8 mouse cellular contexts compared by ENCODE assay signal in genomic region chr13:35905879-35906481, GRCm38 (mm10). TPM values are rescaled to one million over a fixed set of nuclear protein-coding genes. Genes with fewer than 3 reads are reported as not detected.
DNase-seq lines count a peak whose midpoint lies in the region; ATAC-seq and TF ChIP-seq lines count a peak whose summit lies in the region.

Gene Rpp40, minus strand, starts transcription at chr13:35906359.

- under 1% methylated on average over 33 of the region's 35 CpGs for WGBS in forebrain, embryonic 15.5 days
- 0% methylated on average over 35 of the region's 35 CpGs for WGBS in lung, adult 2 months

- in situ Hi-C loops in ES-E14 (cut with MboI; ENCODE audit: low sequenced_read_pairs in 2 of 2, unreplicated experiment in 2 of 2), result no loop called here

- no peaks in the 10 kb centered on the region for H3K9me3 ChIP-seq in ES-E14 (ENCODE audit: control insufficient read depth, insufficient read depth, low read depth, low read length)
- no peaks in the 10 kb centered on the region for H3K9me3 ChIP-seq in forebrain, embryonic 15.5 days

- TF ChIP-seq CTCF in lung, adult 2 months (IDR thresholded peaks at IDR 0.05; ENCODE audit: insufficient read depth, low read length), result no peak

- peak; percentile 29; the same call in 1 of the 2 replicates for TF ChIP-seq POLR2A in lung, adult 2 months (IDR thresholded peaks at IDR 0.05; ENCODE audit: borderline replicate concordance, extremely low read depth, low read depth, low read length)

- DNase-seq in ES-E14 (ENCODE audit: low read depth, low spot score), result peak; percentile 86
- peak; percentile 90 for DNase-seq in cerebellum, adult 11-12 months
- peak; percentile 87 for DNase-seq in heart, postnatal 25 days (ENCODE audit: low spot score)
- peak; percentile 91 to 97 for DNase-seq in layer of hippocampus, adult 18-20 months (ENCODE audit: low spot score in 2 of 2)
- peak; percentile 93 for DNase-seq in lung, adult 2 months
- peak; percentile 77 to 87 for DNase-seq in thymus, adult 18-20 months

- H3K4me3 ChIP-seq in ES-E14 (ENCODE audit: insufficient read depth in 1 of 2, low read depth in 1 of 2, low read length in 2 of 2, poor library complexity in 1 of 2, severe bottlenecking in 1 of 2), result peak within 1 kb of the TSS; percentile 94 to 99
- peak within 1 kb of the TSS; percentile 62 for H3K4me3 ChIP-seq in forebrain, embryonic 15.5 days
- H3K4me3 ChIP-seq in lung, adult 2 months (replicated peaks; ENCODE audit: extremely low read depth, low read depth, low read length), result peak within 1 kb of the TSS; percentile 88

- peak; percentile 100 for ATAC-seq in forebrain, embryonic 15.5 days (replicated peaks)
- ATAC-seq in neutrophil, adult 5-6 weeks (ENCODE audit: extremely low read depth, insufficient number of reproducible peaks, low FRiP score, poor library complexity, severe bottlenecking), result peak; percentile 96

- peak within 1 kb of the TSS; percentile 58 for H3K4me2 ChIP-seq in forebrain, embryonic 15.5 days (replicated peaks)

- peaks cover 2 to 4% of the 10 kb centered on the region in 2 experiments; a peak in 2 of 4 replicates for H3K4me1 ChIP-seq in ES-E14 (ENCODE audit: control insufficient read depth in 2 of 2, insufficient read depth in 2 of 2, low read length in 2 of 2, poor library complexity in 1 of 2)
- peaks cover 3% of the 10 kb centered on the region; the same call in 1 of the 2 replicates for H3K4me1 ChIP-seq in forebrain, embryonic 15.5 days
- H3K4me1 ChIP-seq in lung, adult 2 months (ENCODE audit: control insufficient read depth, insufficient read depth, low read length), result no peaks in the 10 kb centered on the region; the same call in 1 of the 2 replicates

- peak within 1 kb of the TSS; percentile 97 for H3K9ac ChIP-seq in ES-E14 (ENCODE audit: insufficient read depth, low read depth, low read length, poor library complexity, severe bottlenecking)
- peak within 1 kb of the TSS; percentile 45 for H3K9ac ChIP-seq in forebrain, embryonic 15.5 days (replicated peaks)

- intact Hi-C loops in heart, postnatal 25 days (cut with DNase I), result loop anchor here (5.0 kb wide), 1 partner anchor 164 kb away; no protein-coding TSS in a partner anchor

- H3K27me3 ChIP-seq in forebrain, embryonic 15.5 days, result no peaks in the 10 kb centered on the region

- H3K36me3 ChIP-seq in ES-E14 (ENCODE audit: control insufficient read depth, insufficient read depth, low read length, poor library complexity, severe bottlenecking), result peaks cover 4% of the 10 kb centered on the region; the same call in 1 of the 2 replicates
- no peaks in the 10 kb centered on the region for H3K36me3 ChIP-seq in forebrain, embryonic 15.5 days

- peak within 1 kb of the TSS; percentile 51; the same call in 1 of the 2 replicates for H3K27ac ChIP-seq in ES-E14 (ENCODE audit: insufficient read depth, low read depth, low read length, poor library complexity, severe bottlenecking)
- H3K27ac ChIP-seq in forebrain, embryonic 15.5 days (replicated peaks), result no peak within 1 kb of the TSS

TF ChIP-seq in ES-E14, 5 proteins besides CTCF, POLR2A, EP300 and RAD21:
- TF ChIP-seq HCFC1 (IDR thresholded peaks at IDR 0.05; ENCODE audit: borderline replicate concordance, insufficient read depth, low read length) (peak; percentile 95), MAFK (IDR thresholded peaks at IDR 0.05; ENCODE audit: insufficient read depth, low read depth, low read length) (no peak), CHD2 (IDR thresholded peaks at IDR 0.05; ENCODE audit: low read depth, low read length) (no peak), ZC3H11A (IDR thresholded peaks at IDR 0.05; ENCODE audit: borderline replicate concordance, low read depth, low read length) (no peak), ZNF384 (IDR thresholded peaks at IDR 0.05; ENCODE audit: low read depth, low read length) (no peak)

RNA-seq across cellular contexts. Expression of gene Rpp40, which starts in this region (rescaled TPM):
- 30.0 and 35.9 TPM in 2 replicates for total RNA-seq in ES-E14 (2012; rRNA removed)
- polyA plus RNA-seq in forebrain, embryonic 15.5 days (2015; fragmentation: Nextera tagmentation; extraction: Ambion mirVana), result 8.3 and 8.8 TPM in 2 replicates
- 1 to 10 TPM; 2.9 to 5.1 TPM for total RNA-seq in heart, postnatal 25 days (2021)
- 1 to 10 TPM; 6.1 to 10.0 TPM for total RNA-seq in layer of hippocampus, adult 18-20 months (2021)
- polyA plus RNA-seq in lung, adult 2 months (2012; rRNA removed), result 1.7 and 2.9 TPM in 2 replicates
- 3.6 and 4.2 TPM in 2 replicates for total RNA-seq in neutrophil, adult 5-6 weeks (2017)
